Mouse (Mus musculus): ENCODE measurements around the gene Glis3.

Glis3 gene

DNA sequence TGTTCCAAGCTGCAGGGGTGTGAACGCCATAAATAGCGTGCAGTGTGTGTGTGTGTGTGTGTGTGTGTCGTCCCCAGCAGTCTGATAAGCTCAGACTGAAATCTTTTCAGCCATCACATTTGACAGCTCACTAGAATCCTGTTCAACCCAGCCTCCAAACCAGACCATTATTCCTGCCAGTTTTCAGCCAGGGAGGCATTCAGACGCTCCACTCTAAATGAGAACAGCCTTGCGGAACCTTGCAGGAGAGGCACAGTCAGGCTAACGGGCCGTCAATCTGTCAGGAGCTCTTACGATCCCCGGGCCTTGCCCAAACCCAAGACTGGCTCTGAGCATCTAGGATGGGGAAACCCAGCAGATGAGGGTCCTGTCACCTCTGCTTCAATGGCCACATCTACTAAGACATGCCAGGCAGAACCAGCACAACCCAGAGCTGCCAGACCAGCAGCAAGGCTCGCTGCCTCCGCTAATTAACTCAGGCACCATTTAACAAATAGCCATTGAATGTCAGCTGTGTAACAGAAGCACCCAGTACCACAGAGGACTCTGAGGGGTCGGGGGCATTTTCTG lies 226.8 kb downstream of the Glis3 start:
- DNase-seq, result peak; percentile 25

- no peak for DNase-seq
Measured at GRCm38 (mm10) chr19:28448811-28449210, 231.1 kb downstream of the Glis3 start.

DNA sequence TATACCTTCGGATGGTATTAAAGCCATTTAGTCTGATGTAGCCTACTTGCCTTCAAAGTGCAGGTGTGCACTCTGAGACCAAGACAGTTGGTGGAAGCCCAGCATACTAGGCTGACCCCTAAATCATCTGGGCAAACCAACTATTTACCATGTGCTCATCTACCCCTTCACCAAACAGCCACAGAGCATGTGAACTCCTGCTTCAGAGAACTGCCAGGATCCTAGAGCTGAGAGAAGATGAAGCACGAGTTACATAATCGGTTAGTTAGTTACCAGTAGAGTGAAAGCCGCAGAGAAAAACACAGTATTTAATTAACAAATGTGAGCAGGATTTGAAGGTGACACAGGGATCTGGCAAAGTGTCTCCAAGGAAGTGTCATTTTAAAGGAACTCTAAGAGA lies 237.7 kb downstream of the Glis3 start:
- DNase-seq, result no peak

DNA sequence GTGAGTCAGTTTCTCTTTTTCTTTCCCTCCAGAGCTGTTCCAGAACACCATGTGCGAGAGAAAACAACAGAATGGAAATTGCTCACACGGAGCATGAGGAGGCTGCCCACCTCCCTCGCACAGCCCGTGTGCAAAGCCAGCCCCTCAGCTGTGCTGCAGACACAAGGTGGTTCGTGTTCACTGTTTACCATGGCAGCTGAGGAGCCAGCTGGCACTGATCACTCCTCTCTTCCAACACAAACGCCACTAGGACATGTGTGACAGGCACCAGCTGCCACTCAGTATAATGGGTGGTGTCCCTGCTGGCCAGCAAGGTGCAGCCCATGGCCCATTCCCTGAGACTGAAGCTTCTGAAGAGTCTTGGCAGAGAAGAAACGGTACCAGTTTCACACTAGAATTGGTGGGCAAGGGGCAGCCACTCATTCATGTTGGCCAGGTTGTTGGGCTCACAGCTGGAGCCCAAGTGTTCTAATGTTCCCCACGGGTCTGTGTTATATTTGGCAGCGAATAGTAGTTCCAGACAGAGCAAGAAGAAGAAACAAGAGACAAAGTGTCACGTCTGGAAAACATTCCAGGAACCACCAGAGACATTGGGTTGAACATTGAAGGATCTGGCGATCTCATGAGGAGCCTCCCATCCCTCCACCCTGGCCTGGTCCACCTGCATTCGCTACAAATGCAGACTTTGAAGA lies 243.3 kb downstream of the Glis3 start:
- peak; percentile 21 for DNase-seq

GRCm38 (mm10) chr19:28428220-28428816 lies 251.6 kb downstream of the Glis3 start:
- DNase-seq, result no peak

- no peak for DNase-seq
Measured at GRCm38 (mm10) chr19:28424180-28424579, 255.7 kb downstream of the Glis3 start.

GRCm38 (mm10) chr19:28422939-28423338 lies 256.9 kb downstream of the Glis3 start:
- DNase-seq, result no peak

- DNase-seq, result no peak
Measured at GRCm38 (mm10) chr19:28416069-28416468, 263.8 kb downstream of the Glis3 start.

- no peak for DNase-seq
Measured at GRCm38 (mm10) chr19:28408787-28409186, 271.1 kb downstream of the Glis3 start.

DNA sequence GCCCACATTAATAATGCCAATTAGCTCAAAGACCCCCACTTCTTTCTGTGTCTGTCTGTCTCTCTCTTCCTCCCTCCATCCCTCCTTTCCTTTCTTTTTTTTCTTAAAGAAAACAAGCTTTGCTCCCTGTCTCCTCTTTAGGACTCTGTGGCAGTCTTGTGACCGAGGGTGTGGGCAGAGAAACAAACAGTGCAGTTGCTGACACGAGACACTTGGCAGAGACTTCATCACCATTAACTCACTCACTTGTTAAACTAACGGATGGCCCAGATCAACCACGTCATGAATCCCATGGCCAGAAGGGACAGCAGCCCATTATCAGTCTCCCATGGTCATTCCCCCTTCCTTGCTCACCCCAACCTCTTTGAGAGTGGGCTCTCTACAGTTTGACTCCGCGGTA lies 276.9 kb downstream of the Glis3 start:
- no peak for DNase-seq

DNA sequence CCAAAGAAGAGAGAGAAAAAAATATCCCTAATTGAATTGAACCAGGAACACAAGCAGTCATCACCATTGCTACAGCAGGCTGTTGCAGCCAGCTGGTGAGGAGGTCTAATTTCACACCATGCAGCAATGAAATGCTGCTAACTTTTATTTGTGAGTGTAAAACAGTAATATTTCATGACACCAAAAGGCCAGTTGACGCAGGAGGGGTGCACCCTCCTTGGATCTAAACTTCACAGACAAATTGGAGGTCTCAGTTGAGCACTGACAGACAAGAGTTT lies 284.4 kb downstream of the Glis3 start:
- DNase-seq, result no peak

GRCm38 (mm10) chr19:28394826-28395583 lies 284.9 kb downstream of the Glis3 start:
- no peak for DNase-seq

DNA sequence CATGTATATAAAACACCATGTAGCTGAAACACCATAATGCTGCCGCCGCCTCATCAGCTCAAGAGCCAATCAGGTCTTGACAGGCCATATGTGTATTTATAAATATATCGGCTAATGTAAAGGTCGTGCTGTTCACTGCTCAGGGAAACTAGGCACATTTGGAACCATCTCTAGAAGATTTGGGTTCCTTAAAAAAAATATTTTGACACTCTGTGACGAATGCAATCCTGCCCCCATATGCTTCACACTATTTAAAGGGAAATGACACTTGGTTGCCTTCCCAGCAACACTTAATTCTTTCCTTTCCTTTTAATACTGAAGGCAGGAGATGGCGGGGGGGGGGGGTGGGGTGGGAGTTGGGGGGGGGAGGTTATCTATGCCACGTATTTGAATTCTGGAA lies 286.1 kb downstream of the Glis3 start:
- DNase-seq, result no peak

GRCm38 (mm10) chr19:28392838-28393237 lies 287.0 kb downstream of the Glis3 start:
- no peak for DNase-seq

DNA sequence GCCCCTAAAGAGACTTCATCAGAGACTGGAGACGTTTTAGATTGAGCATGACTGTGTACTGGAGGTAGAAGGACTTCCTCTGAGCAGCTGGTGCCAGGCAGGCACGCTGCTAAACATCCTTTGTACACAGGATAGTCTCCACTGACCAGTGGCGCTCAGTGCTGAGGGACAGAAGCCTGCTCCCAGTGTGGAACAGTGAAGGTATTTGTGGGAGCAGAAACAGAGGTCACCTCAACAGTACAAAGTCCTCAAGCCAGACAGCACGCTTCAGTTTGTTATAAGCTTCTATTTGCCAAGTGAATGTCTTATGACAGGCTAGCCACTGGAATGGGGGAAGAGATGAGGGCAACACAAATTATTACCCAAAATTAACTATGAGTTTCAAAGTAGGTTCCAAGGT lies 289.0 kb downstream of the Glis3 start:
- no peak for DNase-seq

- no peak for DNase-seq
Measured at GRCm38 (mm10) chr19:28389146-28389545, 290.7 kb downstream of the Glis3 start.

- no peak for DNase-seq
Measured at GRCm38 (mm10) chr19:28383425-28383824, 296.5 kb downstream of the Glis3 start.

DNA sequence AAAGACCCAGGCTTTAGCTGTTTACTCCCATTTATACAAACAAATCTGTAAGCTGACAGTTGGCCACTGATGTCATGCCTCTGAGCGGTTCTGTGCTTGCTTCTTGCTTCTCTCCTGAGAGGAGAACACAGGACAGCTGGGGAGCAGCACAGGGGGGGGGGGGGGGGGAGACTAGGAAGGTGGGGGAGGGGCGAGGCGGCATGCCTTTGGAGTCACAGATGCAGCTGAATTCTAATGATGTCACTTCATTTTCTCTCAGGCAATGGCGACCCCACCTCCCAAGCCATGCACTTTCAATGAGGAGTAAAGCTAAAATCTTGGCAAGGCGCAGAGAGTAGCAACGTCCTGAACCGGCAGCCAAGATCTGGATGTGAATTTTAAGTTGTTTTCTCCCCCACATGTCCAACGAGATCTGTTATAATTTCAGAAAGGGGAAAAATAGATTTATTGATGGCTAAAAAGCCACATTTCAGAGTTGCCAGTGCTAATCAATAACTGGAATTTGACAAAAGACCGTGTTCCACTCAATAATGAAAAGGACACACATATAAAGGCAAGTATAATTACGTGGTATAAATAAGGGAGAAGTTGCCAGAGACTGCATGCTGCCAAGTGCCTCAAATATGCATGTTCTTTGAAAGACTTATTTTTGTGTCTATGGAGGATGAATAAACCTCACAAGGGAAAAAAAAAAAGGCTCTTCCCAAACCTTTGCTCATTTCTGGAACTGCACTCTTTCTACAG lies 297.5 kb downstream of the Glis3 start:
- peak; percentile 53 for DNase-seq

DNA sequence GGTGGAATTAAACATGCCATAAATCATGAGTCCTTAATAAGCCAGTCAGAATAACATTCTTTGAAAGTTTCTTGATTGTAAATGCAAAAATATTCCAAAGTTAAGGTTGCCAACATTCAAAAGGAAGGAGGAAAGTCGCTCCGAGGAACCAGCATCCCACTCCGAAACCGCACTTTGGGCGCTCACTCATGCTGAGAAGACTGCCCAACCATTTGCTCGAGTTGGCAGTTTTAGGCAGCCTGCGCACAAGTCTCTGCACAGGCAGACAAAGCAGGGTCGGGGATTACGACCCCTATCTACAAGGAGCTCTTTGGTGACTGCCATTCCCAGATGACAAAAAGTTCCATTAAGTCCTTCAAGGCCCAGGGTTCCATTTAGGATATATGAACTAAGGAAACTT lies 298.4 kb downstream of the Glis3 start:
- DNase-seq, result peak; percentile 39

DNA sequence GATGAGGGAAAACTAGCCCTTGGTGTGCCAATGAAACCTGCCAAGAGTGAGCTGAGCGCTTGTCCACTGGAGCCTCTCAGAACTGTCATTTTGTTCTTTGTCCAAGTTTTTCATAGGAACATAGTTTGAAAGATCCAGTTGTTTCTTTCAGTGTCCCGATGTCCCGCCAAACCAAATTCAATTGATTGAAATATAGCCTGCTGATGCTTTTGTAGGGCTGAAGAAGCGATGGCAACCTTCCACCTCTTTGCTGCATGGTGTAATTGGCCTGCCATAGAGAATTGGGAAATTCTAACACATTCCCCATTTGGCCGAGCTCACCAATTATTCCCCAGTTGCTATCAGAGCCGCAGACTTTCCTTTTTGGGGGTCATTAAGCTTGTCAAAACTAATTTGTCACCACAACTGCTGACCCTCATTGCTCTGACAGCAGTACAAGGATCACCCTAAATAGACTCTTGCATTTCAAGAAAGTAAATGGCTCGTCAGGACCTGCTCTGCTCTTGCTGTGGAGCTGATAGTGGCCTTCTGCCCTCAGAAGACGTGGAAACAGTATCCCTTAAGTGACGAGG lies 299.1 kb downstream of the Glis3 start:
- DNase-seq, result no peak

- DNase-seq, result no peak
Measured at GRCm38 (mm10) chr19:28377788-28378295, 302.0 kb downstream of the Glis3 start.

DNA sequence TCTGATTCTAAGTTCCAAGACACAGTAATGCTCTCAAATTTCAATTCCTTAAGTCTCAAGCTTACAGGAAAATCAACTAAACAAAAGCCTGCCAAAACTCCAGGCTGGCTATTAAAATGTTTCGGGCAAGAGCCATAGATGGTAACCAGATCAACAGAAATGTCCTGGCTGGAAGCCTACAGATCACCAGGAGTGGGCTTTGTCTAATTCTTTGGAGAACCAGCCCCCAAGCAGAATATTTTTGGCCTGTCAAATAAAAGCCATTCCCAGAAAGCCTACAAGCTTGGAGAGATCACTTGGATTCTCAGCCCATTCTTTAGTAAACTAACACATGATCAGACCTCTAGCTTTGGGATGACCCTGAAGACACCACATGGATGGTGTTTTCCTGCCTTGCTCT lies 303.5 kb downstream of the Glis3 start:
- no peak for DNase-seq

DNA sequence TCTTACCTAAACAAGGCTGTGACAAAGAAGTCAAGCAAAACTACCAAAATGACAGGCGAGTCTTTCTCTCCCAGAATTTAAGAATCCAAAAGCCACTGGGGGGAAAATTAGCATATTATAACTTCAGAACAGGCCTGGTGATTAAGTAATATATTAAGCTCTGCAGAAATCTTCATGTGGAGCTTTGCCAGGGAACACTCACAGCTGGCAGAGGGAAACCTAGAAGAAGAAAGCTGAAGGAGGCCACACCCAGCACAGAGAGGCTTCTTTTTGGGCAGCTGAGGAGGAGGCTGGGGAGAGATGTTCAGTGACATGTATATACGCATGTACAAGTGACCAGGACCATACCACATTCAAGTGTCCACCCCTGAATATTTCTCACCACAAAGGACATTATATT lies 304.1 kb downstream of the Glis3 start:
- no peak for DNase-seq

Measured in right cerebral cortex, postnatal 4 days (tissue).